Mouse (Mus musculus) MEL (cell line): ENCODE results near the gene Hspb11. TPM values are rescaled to one million over a fixed set of nuclear protein-coding genes. Genes with fewer than 3 reads are reported as not detected.

Experiments used
- DNase-seq: peaks from one replicate; pipeline ENCODE4 v3.0.0; 2011; ENCODE audit warnings: low read depth, low spot score
- H3K27ac ChIP-seq: 2 replicates; pipeline ENCODE4 v1.5.1; 2012; ENCODE audit warnings: low read depth, mild to moderate bottlenecking, control low read depth, low read length, moderate library complexity; ENCODE audit not compliant: control insufficient read depth
- H3K27me3 ChIP-seq, 2 experiments: fragments of 150-350 bp in 1 of 2; sonication (generic) in 1 of 2; 2 replicates each; pipeline ENCODE4 v1.6.1; 2012; ENCODE audit warnings: low read length in 2 of 2, mild to moderate bottlenecking in 2 of 2, improper control_type of control experiment in 1 of 2, moderate library complexity in 1 of 2; ENCODE audit not compliant: insufficient read depth in 2 of 2, control insufficient read depth in 1 of 2
- H3K36me3 ChIP-seq, 2 experiments: 2 replicates each; pipeline ENCODE4 v1.6.1; 2012 to 2014; ENCODE audit warnings: low read length in 2 of 2, improper control_type of control experiment in 1 of 2, inconsistent platforms in 1 of 2, mild to moderate bottlenecking in 1 of 2; ENCODE audit not compliant: insufficient read depth in 2 of 2, control insufficient read depth in 1 of 2
- H3K4me1 ChIP-seq, 2 experiments: fragments of 150-350 bp in 1 of 2; sonication (generic) in 1 of 2; 2 replicates each; pipeline ENCODE4 v1.6.1; 2012; ENCODE audit warnings: low read length in 2 of 2, improper control_type of control experiment in 1 of 2, mild to moderate bottlenecking in 1 of 2; ENCODE audit not compliant: insufficient read depth in 2 of 2, control insufficient read depth in 1 of 2
- H3K4me3 ChIP-seq, 2 experiments: fragments of 150-350 bp in 1 of 2; sonication (generic) in 1 of 2; 2 replicates each; pipeline ENCODE4 v1.5.1; 2012; ENCODE audit warnings: low read depth in 2 of 2, low read length in 2 of 2, mild to moderate bottlenecking in 2 of 2, moderate library complexity in 2 of 2, control low read depth in 1 of 2, improper control_type of control experiment in 1 of 2; ENCODE audit not compliant: control insufficient read depth in 1 of 2, insufficient read depth in 1 of 2
- H3K79me2 ChIP-seq: 2 replicates; pipeline ENCODE4 v1.6.1; 2012; ENCODE audit warnings: mild to moderate bottlenecking, low read length, moderate library complexity; ENCODE audit not compliant: control insufficient read depth, poor library complexity, insufficient read depth
- H3K9ac ChIP-seq: 2 replicates; pipeline ENCODE4 v1.6.1; 2012; ENCODE audit warnings: low read depth, mild to moderate bottlenecking, control low read depth, low read length, moderate library complexity; ENCODE audit not compliant: control insufficient read depth, poor library complexity, severe bottlenecking
- H3K9me3 ChIP-seq: fragments of 150-350 bp; sonication (generic); replicated peaks from 2 replicates; pipeline ENCODE4 v1.6.1; 2012; ENCODE audit warnings: mild to moderate bottlenecking, low read length, improper control_type of control experiment, moderate library complexity; ENCODE audit not compliant: insufficient read depth
- CHD1 ChIP-seq: IDR thresholded peaks from 2 replicates; pipeline ENCODE4 v1.6.1; 2012; ENCODE audit warnings: low read depth, mild to moderate bottlenecking, inconsistent platforms, low read length, improper control_type of control experiment
- CHD2 ChIP-seq: IDR thresholded peaks from 2 replicates; pipeline ENCODE4 v1.6.1; 2011; ENCODE audit warnings: low read length, improper control_type of control experiment
- CTCF ChIP-seq, 3 experiments: IDR thresholded peaks in 2 of 3; conservative IDR thresholded peaks in 1 of 3; 2 replicates each; pipeline ENCODE4 v1.5.1; 2011 to 2012; ENCODE audit warnings: low read length in 3 of 3, low read depth in 2 of 3, mild to moderate bottlenecking in 2 of 3, improper control_type of control experiment in 1 of 3, inconsistent platforms in 1 of 3, mixed read lengths in 1 of 3, moderate library complexity in 1 of 3; ENCODE audit not compliant: control insufficient read depth in 1 of 3, insufficient read depth in 1 of 3, poor library complexity in 1 of 3, severe bottlenecking in 1 of 3
- E2F4 ChIP-seq: IDR thresholded peaks from 2 replicates; pipeline ENCODE4 v1.6.1; 2011; ENCODE audit warnings: low read depth, low read length, improper control_type of control experiment, borderline replicate concordance
- ELF1 ChIP-seq: IDR thresholded peaks from 2 replicates; pipeline ENCODE4 v1.6.1; 2014; ENCODE audit warnings: low read depth, mild to moderate bottlenecking, inconsistent platforms, low read length, improper control_type of control experiment, moderate library complexity
- EP300 ChIP-seq, 2 experiments: IDR thresholded peaks; 2 replicates each; pipeline ENCODE4 v1.6.1; 2011; ENCODE audit warnings: improper control_type of control experiment in 2 of 2, low read length in 2 of 2, low read depth in 1 of 2, mild to moderate bottlenecking in 1 of 2
- ETS1 ChIP-seq: IDR thresholded peaks from 2 replicates; pipeline ENCODE4 v1.6.1; 2012; ENCODE audit warnings: low read depth, mild to moderate bottlenecking, inconsistent platforms, low read length, improper control_type of control experiment, moderate library complexity
- HCFC1 ChIP-seq: IDR thresholded peaks from 2 replicates; pipeline ENCODE4 v1.6.1; 2012; ENCODE audit warnings: low read depth, mild to moderate bottlenecking, inconsistent platforms, low read length, improper control_type of control experiment, moderate library complexity
- MAFK ChIP-seq: IDR thresholded peaks from 2 replicates; pipeline ENCODE4 v1.6.1; 2011; ENCODE audit warnings: low read depth, mild to moderate bottlenecking, low read length, improper control_type of control experiment, borderline replicate concordance
- MAX ChIP-seq: IDR thresholded peaks from 2 replicates; pipeline ENCODE4 v1.6.1; 2011; ENCODE audit warnings: low read length, improper control_type of control experiment
- MYB ChIP-seq: IDR thresholded peaks from 2 replicates; pipeline ENCODE4 v1.6.1; 2011; ENCODE audit warnings: mild to moderate bottlenecking, low read depth, low read length, improper control_type of control experiment
- MYC ChIP-seq: IDR thresholded peaks from 2 replicates; pipeline ENCODE4 v1.6.1; 2011; ENCODE audit warnings: low read depth, mild to moderate bottlenecking, low read length, improper control_type of control experiment, moderate library complexity
- NRF1 ChIP-seq: IDR thresholded peaks from 2 replicates; pipeline ENCODE4 v1.6.1; 2014; ENCODE audit warnings: low read depth, mild to moderate bottlenecking, inconsistent platforms, low read length, improper control_type of control experiment, moderate library complexity; ENCODE audit not compliant: poor library complexity, insufficient read depth, severe bottlenecking
- POLR2AphosphoS5 ChIP-seq: IDR thresholded peaks from 2 replicates; pipeline ENCODE4 v1.6.1; 2012; ENCODE audit warnings: low read depth, borderline replicate concordance, mild to moderate bottlenecking, inconsistent platforms, low read length, moderate library complexity, mixed read lengths
- RAD21 ChIP-seq: IDR thresholded peaks from 2 replicates; pipeline ENCODE4 v1.6.1; 2011; ENCODE audit warnings: mild to moderate bottlenecking, low read depth, low read length, improper control_type of control experiment
- SIN3A ChIP-seq: IDR thresholded peaks from 2 replicates; pipeline ENCODE4 v1.6.1; 2012; ENCODE audit warnings: low read length, improper control_type of control experiment, inconsistent platforms
- TBP ChIP-seq: IDR thresholded peaks from 2 replicates; pipeline ENCODE4 v1.8.0; 2011; ENCODE audit warnings: low read depth, low read length, improper control_type of control experiment
- TCF12 ChIP-seq: IDR thresholded peaks from 2 replicates; pipeline ENCODE4 v1.6.1; 2014; ENCODE audit warnings: low read depth, mild to moderate bottlenecking, inconsistent platforms, low read length, improper control_type of control experiment, moderate library complexity
- ZMIZ1 ChIP-seq: IDR thresholded peaks from 2 replicates; pipeline ENCODE4 v1.6.1; 2012; ENCODE audit warnings: low read depth, mild to moderate bottlenecking, inconsistent platforms, low read length, improper control_type of control experiment, moderate library complexity
- polyA plus RNA-seq, 2 experiments: library from polyadenylated mRNA; stranded (reverse) in 1 of 2; unstranded in 1 of 2; fragments of >175 nt in 1 of 2; fragments of >200 nt in 1 of 2; gene quantifications; 2 replicates each; pipeline versions ENCODE4 v1.2.1 to v1.2.4; 2012; ENCODE audit warnings: low replicate concordance in 2 of 2, low read depth in 1 of 2; ENCODE audit not compliant: insufficient read length in 2 of 2, insufficient read depth in 1 of 2, missing spikeins in 1 of 2
- total RNA-seq: library from RNA; depleted of rRNA; stranded (reverse); fragments of 300-350 nt; gene quantifications from 2 replicates; pipeline ENCODE4 v1.2.3, GENCODE M21; 2012

Gene Hspb11
- total and polyA plus RNA-seq, 3 experiments, result 11.2 to 16.8 TPM; not detected in 1

DNA sequence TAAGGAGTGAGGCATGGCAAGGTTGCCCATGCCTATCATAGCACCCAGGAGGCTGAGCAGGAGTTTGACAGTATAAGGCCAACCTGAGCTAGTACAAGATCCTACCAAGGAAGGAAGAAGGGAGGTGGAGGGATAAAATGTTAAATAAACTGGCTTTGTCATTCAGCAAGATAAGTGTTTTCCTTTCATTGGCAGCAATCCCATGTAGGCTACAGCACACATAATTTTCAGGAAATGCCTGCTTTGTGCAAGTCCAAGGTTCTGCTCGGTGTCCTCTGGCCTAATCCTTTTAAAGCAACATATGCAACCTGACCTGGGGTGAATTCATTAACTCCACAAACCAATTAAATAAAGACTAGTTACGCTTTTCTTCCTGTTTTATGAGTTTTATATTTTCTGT lies 8.0 kb upstream of the Hspb11 start:
- TF ChIP-seq MAFK (no peak), ELF1 (no peak)
- TF ChIP-seq, all 39 proteins: peak for 0
- no peaks in the 10 kb centered on the region for H3K27me3 ChIP-seq
- DNase-seq, result peak; percentile 21
- H3K4me3 ChIP-seq, result no peak overlapping the region
- H3K9me3 ChIP-seq, result no peaks in the 10 kb centered on the region
- H3K4me1 ChIP-seq, result peaks cover 0 to 10% of the 10 kb centered on the region in 2 experiments
- no peak overlapping the region for H3K9ac ChIP-seq
- H3K79me2 ChIP-seq, result peaks cover 2% of the 10 kb centered on the region; the same call in 1 of the 2 replicates
- peaks cover 4 to 12% of the 10 kb centered on the region in 2 experiments for H3K36me3 ChIP-seq
- no peak overlapping the region for H3K27ac ChIP-seq

DNA sequence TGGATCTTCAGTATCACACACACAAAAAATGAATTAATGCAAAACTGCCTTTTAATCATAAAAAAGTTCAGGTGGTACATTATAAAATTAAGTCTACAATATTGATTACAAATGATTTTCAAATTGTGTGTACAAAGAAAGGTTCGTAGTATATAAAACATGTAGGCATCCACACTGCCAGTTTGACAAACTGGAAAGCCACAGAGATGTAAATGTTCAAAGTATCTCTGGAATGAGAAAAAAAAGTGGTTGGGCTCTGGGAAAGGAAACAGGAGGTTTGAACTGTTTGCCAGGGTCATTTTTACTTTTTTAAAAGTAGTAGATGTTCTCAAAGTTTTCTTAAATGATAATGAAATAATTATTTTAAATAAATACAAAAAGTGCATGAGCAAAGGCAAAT lies 7.4 kb upstream of the Hspb11 start:
- Histone ChIP-seq H3K27me3 (no peaks in the 10 kb centered on the region), H3K9me3 (no peaks in the 10 kb centered on the region), H3K9ac (no peak overlapping the region), H3K4me1 (peaks cover 2 to 11% of the 10 kb centered on the region in 2 experiments)
- DNase-seq, result no peak
- TF ChIP-seq ETS1 (no peak), TBP (no peak), CTCF (IDR thresholded peaks at IDR 0.05 in 2 of 3, conservative IDR thresholded peaks at IDR 0.05 in 1 of 3; ENCODE audit: control insufficient read depth in 1 of 3, insufficient read depth in 1 of 3, low read depth in 2 of 3, low read length in 3 of 3, poor library complexity in 1 of 3, severe bottlenecking in 1 of 3) (no peak), E2F4 (no peak), RAD21 (no peak), CHD1 (no peak), SIN3A (no peak), EP300 (IDR thresholded peaks at IDR 0.05; ENCODE audit: low read depth in 1 of 2, low read length in 2 of 2) (no peak), MYB (no peak), MAX (no peak), CHD2 (no peak), HCFC1 (no peak), POLR2AphosphoS5 (no peak), ZMIZ1 (no peak), TCF12 (no peak), MYC (no peak), NRF1 (no peak)
- TF ChIP-seq, all 39 proteins: peak for 0
- peaks cover 2% of the 10 kb centered on the region; the same call in 1 of the 2 replicates for H3K79me2 ChIP-seq
- peaks cover 4 to 12% of the 10 kb centered on the region in 2 experiments for H3K36me3 ChIP-seq
- H3K27ac ChIP-seq, result no peak overlapping the region
- no peak overlapping the region for H3K4me3 ChIP-seq
